Mouse (Mus musculus) spleen, adult 2 months (tissue): ENCODE measurements around the gene Gm45140.

Source experiments
- CTCF ChIP-seq: fragments of 200-500 bp; IDR thresholded peaks from 2 replicates; pipeline ENCODE4 v1.5.1; 2011; ENCODE audit warnings: mild to moderate bottlenecking, inconsistent platforms; ENCODE audit not compliant: insufficient read depth, insufficient read length, insufficient replicate concordance; ENCODE audit errors: extremely low read depth
- POLR2A ChIP-seq: fragments of 200-500 bp; IDR thresholded peaks from 2 replicates; pipeline ENCODE4 v1.6.1; 2011; ENCODE audit warnings: low read depth, low read length, inconsistent platforms

GRCm38 (mm10) chr6:87812656-87813055, 22.9 kb downstream of the Gm45140 start:
- TF ChIP-seq CTCF (no peak), POLR2A (no peak)
